Mouse (Mus musculus) bone marrow, adult 2 months (tissue): ENCODE results near the gene Stat4.

ENCODE experiments used
- CTCF ChIP-seq: fragments of 200-500 bp; IDR thresholded peaks from 2 replicates; pipeline ENCODE4 v1.5.1; 2011; ENCODE audit warnings: low read length, control low read depth; ENCODE audit not compliant: control insufficient read depth, insufficient read depth
- POLR2A ChIP-seq: fragments of 200-500 bp; IDR thresholded peaks from 2 replicates; pipeline ENCODE4 v1.6.1; 2011; ENCODE audit warnings: low read depth, mild to moderate bottlenecking, control low read depth, low read length, borderline replicate concordance; ENCODE audit not compliant: control insufficient read depth

DNA sequence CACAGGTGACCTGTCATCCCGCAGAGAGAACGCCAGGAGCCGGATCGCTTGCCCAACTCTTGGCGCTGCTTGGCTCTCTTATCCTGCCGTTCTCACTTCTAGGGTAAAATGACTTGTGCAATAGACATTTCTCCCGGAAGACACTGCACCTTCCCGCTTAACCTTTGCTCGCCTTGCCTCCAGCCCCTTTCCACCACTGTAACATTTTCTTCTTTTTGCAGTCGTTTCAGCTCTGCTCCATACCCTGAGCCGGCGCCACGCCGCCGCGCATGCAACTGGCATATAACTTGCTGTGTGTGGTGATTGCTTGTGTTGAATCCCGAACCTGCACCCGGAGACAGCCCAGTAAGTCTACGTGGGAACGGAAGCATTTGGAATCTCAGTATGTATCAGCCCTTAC lies 132.7 kb downstream of the Stat4 start:
- no peak for TF ChIP-seq POLR2A
- TF ChIP-seq CTCF = no peak
